Comparison of ENCODE assay signal across 19 mouse cellular contexts in genomic region chrX:129770625-129771024, GRCm38 (mm10). TPM values are rescaled to one million over a fixed set of nuclear protein-coding genes. Genes with fewer than 3 reads are reported as not detected.
DNase-seq lines count a peak whose midpoint lies in the region; ATAC-seq and TF ChIP-seq lines count a peak whose summit lies in the region.
"Had no signal": no experiment of that assay in that cellular context is flagged by ENCODE, and none has a peak within 500 bp of the region (broad histone marks: within the 10 kb centered on the region; RNA-seq: fewer than 3 reads in every experiment).

No protein-coding gene starts in this region.

- peak; percentile 8 for DNase-seq in heart, postnatal 0 days (ENCODE audit: low spot score)
- DNase-seq in heart, embryonic 10.5 days (ENCODE audit: low spot score): no peak
- peak; percentile 46 for DNase-seq in 416B (ENCODE audit: low read depth)
- peak; percentile 33 for DNase-seq in brain, adult 2 months (ENCODE audit: low read depth, low spot score)
- DNase-seq in mesoderm, embryonic 11.5 days (ENCODE audit: low read depth, low spot score): peak; percentile 4
- no peak for DNase-seq in layer of hippocampus, adult 9-11 months
- DNase-seq in thymus, postnatal 10 days (ENCODE audit: low spot score in 2 of 2): no peak
- DNase-seq: cerebellum, adult 8-10 months; heart, postnatal 14 days; kidney, adult 8-10 months; kidney, postnatal 25 days; lung, adult 18-20 months; lung, postnatal 14 days; thymus, postnatal 4 days had no signal

- H3K4me3 ChIP-seq in heart, postnatal 0 days (ENCODE audit: low read depth, low read length): no peak overlapping the region
- H3K4me3 ChIP-seq in heart, embryonic 10.5 days: no peak overlapping the region
- H3K4me3 ChIP-seq: hindbrain, embryonic 13.5 days; megakaryocyte, embryonic 14.5 days; neural tube, embryonic 13.5 days had no signal

- no peak for TF ChIP-seq EP300 in heart, postnatal 0 days (IDR thresholded peaks at IDR 0.05; ENCODE audit: low read depth)

- H3K36me3 ChIP-seq in heart, postnatal 0 days (replicated peaks; ENCODE audit: control insufficient read depth, insufficient read depth, low read length): no peaks in the 10 kb centered on the region
- no peaks in the 10 kb centered on the region for H3K36me3 ChIP-seq in heart, embryonic 10.5 days
- H3K36me3 ChIP-seq: hindbrain, embryonic 13.5 days; neural tube, embryonic 13.5 days had no signal

- H3K27ac ChIP-seq in heart, postnatal 0 days (ENCODE audit: low read depth): no peak overlapping the region
- H3K27ac ChIP-seq in heart, embryonic 10.5 days: no peak overlapping the region
- H3K27ac ChIP-seq: hindbrain, embryonic 13.5 days; neural tube, embryonic 13.5 days had no signal

- ATAC-seq in heart, postnatal 0 days (ENCODE audit: insufficient read depth, low read depth): no peak

- no peaks in the 10 kb centered on the region for H3K9me3 ChIP-seq in heart, postnatal 0 days (replicated peaks; ENCODE audit: control insufficient read depth, low read length)
- H3K9me3 ChIP-seq in heart, embryonic 10.5 days: no peaks in the 10 kb centered on the region
- H3K9me3 ChIP-seq: hindbrain, embryonic 13.5 days; megakaryocyte, embryonic 14.5 days; neural tube, embryonic 13.5 days had no signal

- WGBS in heart, postnatal 0 days: 41% methylated on average over 2 of the region's 2 CpGs
- 68% methylated on average over 2 of the region's 2 CpGs for WGBS in heart, embryonic 10.5 days

- H3K27me3 ChIP-seq in heart, postnatal 0 days (ENCODE audit: control insufficient read depth, insufficient read depth, low read length): no peaks in the 10 kb centered on the region
- H3K27me3 ChIP-seq in heart, embryonic 10.5 days (ENCODE audit: insufficient read depth, poor library complexity, severe bottlenecking): no peaks in the 10 kb centered on the region
- H3K27me3 ChIP-seq: hindbrain, embryonic 13.5 days; megakaryocyte, embryonic 14.5 days; neural tube, embryonic 13.5 days had no signal

- no peaks in the 10 kb centered on the region for H3K4me1 ChIP-seq in heart, postnatal 0 days (ENCODE audit: control insufficient read depth, insufficient read depth)
- H3K4me1 ChIP-seq in heart, embryonic 10.5 days: no peaks in the 10 kb centered on the region
- H3K4me1 ChIP-seq: hindbrain, embryonic 13.5 days; megakaryocyte, embryonic 14.5 days; neural tube, embryonic 13.5 days had no signal

- H3K9ac ChIP-seq in heart, postnatal 0 days (replicated peaks; ENCODE audit: low read depth, low read length): no peak overlapping the region
- H3K9ac ChIP-seq: hindbrain, embryonic 13.5 days; neural tube, embryonic 13.5 days had no signal

- TF ChIP-seq CTCF in heart, postnatal 0 days (IDR thresholded peaks at IDR 0.05; ENCODE audit: low read depth): no peak

- H3K4me2 ChIP-seq in heart, postnatal 0 days (ENCODE audit: low read depth, low read length): no peak overlapping the region
- H3K4me2 ChIP-seq: heart, embryonic 11.5 days; hindbrain, embryonic 13.5 days; liver, embryonic 11.5 days; neural tube, embryonic 13.5 days had no signal

RNA-seq across cellular contexts. Expression of gene Diaph2, which starts 21.1 kb away (rescaled TPM):
- 4.9 and 9.5 TPM in 2 replicates for total RNA-seq in heart, postnatal 0 days (2014; rRNA removed; ENCODE audit: low replicate concordance)
- 4.5 and 4.8 TPM in 2 replicates for polyA plus RNA-seq in heart, postnatal 0 days (2015; fragmentation: Nextera tagmentation; extraction: Ambion mirVana)
- 4.4 and 5.0 TPM in 2 replicates for polyA plus RNA-seq in heart, embryonic 10.5 days (2016; fragmentation: Nextera tagmentation; extraction: Ambion mirVana)

Comparison
In these comparisons a context has a peak if more than half of its experiments do, and no peak if none do; other contexts are left out.
1. DNase-seq: peak in heart, postnatal 0 days (single experiment), 416B (single experiment), brain, adult 2 months (single experiment) and mesoderm, embryonic 11.5 days (single experiment); none in heart, embryonic 10.5 days (single experiment), layer of hippocampus, adult 9-11 months (single experiment) and thymus, postnatal 10 days (0 of 2).